In the genomic region with DNA sequence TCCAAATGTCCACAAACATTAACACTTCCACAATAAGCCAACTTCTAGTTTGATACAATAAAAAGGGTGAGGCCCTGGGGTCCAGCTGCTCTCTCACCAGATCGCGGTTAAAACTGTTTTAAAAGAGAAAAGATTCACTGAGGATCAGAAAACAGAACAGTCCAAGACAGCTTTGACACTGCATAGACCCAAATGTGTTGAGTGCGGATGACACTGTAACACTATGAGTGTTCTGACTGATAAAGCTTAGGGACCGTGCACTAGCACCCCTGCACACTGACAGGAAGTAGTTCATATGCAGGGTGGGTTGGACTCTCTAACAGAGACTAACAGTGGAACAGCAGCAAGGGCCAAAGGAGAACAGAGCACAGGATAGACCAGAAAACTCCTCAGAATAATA, we compare ENCODE assay signal across 32 mouse cellular contexts. TPM values are rescaled to one million over a fixed set of nuclear protein-coding genes. Genes with fewer than 3 reads are reported as not detected.
DNase-seq lines count a peak whose midpoint lies in the region; ATAC-seq lines count a peak whose summit lies in the region.
"Had no signal": no experiment of that assay in that cellular context is flagged by ENCODE, and none has a peak within 500 bp of the region (broad histone marks: within the 10 kb centered on the region; RNA-seq: fewer than 3 reads in every experiment).

No protein-coding gene starts in this region.

- no peak for ATAC-seq in hindbrain, embryonic 13.5 days (ENCODE audit: low FRiP score)
- no peak for ATAC-seq in hindbrain, embryonic 16.5 days
- ATAC-seq in liver, embryonic 15.5 days (ENCODE audit: insufficient read depth) = no peak
- ATAC-seq: activated CD4-positive, CD25-positive, alpha-beta regulatory T cell, adult 4 months; forebrain, embryonic 13.5 days; hindbrain, postnatal 0 days; intestine, embryonic 16.5 days had no signal

- H3K27ac ChIP-seq in hindbrain, embryonic 13.5 days = no peak overlapping the region
- H3K27ac ChIP-seq in hindbrain, embryonic 16.5 days (ENCODE audit: low read depth, low read length) = no peak overlapping the region
- H3K27ac ChIP-seq in liver, embryonic 15.5 days (replicated peaks) = 0 out of 2 replicates have a peak overlapping the region, but pooled peaks have one; percentile 16
- H3K27ac ChIP-seq: forebrain, embryonic 13.5 days; hindbrain, embryonic 10.5 days; kidney, postnatal 0 days; neural tube, embryonic 15.5 days; stomach, postnatal 0 days had no signal

- no peaks in the 10 kb centered on the region for H3K27me3 ChIP-seq in hindbrain, embryonic 13.5 days
- no peaks in the 10 kb centered on the region for H3K27me3 ChIP-seq in hindbrain, embryonic 16.5 days (replicated peaks; ENCODE audit: control insufficient read depth, insufficient read depth, low read length)
- no peaks in the 10 kb centered on the region for H3K27me3 ChIP-seq in liver, embryonic 15.5 days
- H3K27me3 ChIP-seq: forebrain, embryonic 13.5 days; neural tube, embryonic 15.5 days had no signal

- H3K9ac ChIP-seq in hindbrain, embryonic 13.5 days = 0 out of 2 replicates have a peak overlapping the region, but pooled peaks have one; percentile 13
- H3K9ac ChIP-seq in hindbrain, embryonic 16.5 days (ENCODE audit: low read depth, low read length) = no peak overlapping the region
- no peak overlapping the region for H3K9ac ChIP-seq in liver, embryonic 15.5 days
- H3K9ac ChIP-seq: forebrain, embryonic 13.5 days; lung, embryonic 14.5 days; neural tube, embryonic 15.5 days had no signal

- no peaks in the 10 kb centered on the region for H3K9me3 ChIP-seq in hindbrain, embryonic 13.5 days
- no peaks in the 10 kb centered on the region for H3K9me3 ChIP-seq in hindbrain, embryonic 16.5 days (ENCODE audit: control insufficient read depth, low read length)
- no peaks in the 10 kb centered on the region for H3K9me3 ChIP-seq in liver, embryonic 15.5 days (replicated peaks)
- H3K9me3 ChIP-seq: forebrain, embryonic 13.5 days; hindbrain, embryonic 10.5 days; neural tube, embryonic 15.5 days had no signal

- peaks cover 16% of the 10 kb centered on the region for H3K36me3 ChIP-seq in hindbrain, embryonic 13.5 days
- H3K36me3 ChIP-seq in hindbrain, embryonic 16.5 days (ENCODE audit: control insufficient read depth, insufficient read depth, low read length) = peaks cover 10% of the 10 kb centered on the region
- peaks cover 5% of the 10 kb centered on the region; the same call in 1 of the 2 replicates for H3K36me3 ChIP-seq in liver, embryonic 15.5 days (replicated peaks)

- DNase-seq in A20 (ENCODE audit: low read depth, low spot score) = peak; percentile 45
- DNase-seq in induced T-regulatory cell, adult 2 months (ENCODE audit: low read depth) = peak; percentile 43
- no peak for DNase-seq in frontal cortex, postnatal 10 days (ENCODE audit: low spot score in 2 of 2)
- DNase-seq in adrenal gland, postnatal 36 days = no peak
- no peak for DNase-seq in heart, adult 18-20 months
- DNase-seq: adrenal gland, adult 2 months; cerebellum, adult 9-10 months; cerebellum, postnatal 36 days; gastrocnemius, adult 2 months; heart, postnatal 14 days; kidney, adult 8-10 months; layer of hippocampus, postnatal 36 days; left cerebral cortex, postnatal 4 days; lung, embryonic 14.5 days; lung, postnatal 14 days; midbrain, embryonic 14.5 days; retina, postnatal 1 day; right cerebral cortex, postnatal 25 days; thymus, adult 2 months; thymus, postnatal 4 days had no signal

- WGBS in hindbrain, embryonic 13.5 days = 92% methylated on average over 4 of the region's 4 CpGs
- 96% methylated on average over 4 of the region's 4 CpGs for WGBS in hindbrain, embryonic 16.5 days
- 19% methylated on average over 4 of the region's 4 CpGs for WGBS in liver, embryonic 15.5 days (ENCODE audit: insufficient replicate concordance)

- no peak overlapping the region for H3K4me2 ChIP-seq in hindbrain, embryonic 13.5 days
- H3K4me2 ChIP-seq in hindbrain, embryonic 16.5 days (ENCODE audit: low read length) = no peak overlapping the region
- H3K4me2 ChIP-seq in liver, embryonic 15.5 days = no peak overlapping the region
- H3K4me2 ChIP-seq: forebrain, embryonic 13.5 days had no signal

- no peak overlapping the region for H3K4me3 ChIP-seq in hindbrain, embryonic 13.5 days
- H3K4me3 ChIP-seq in hindbrain, embryonic 16.5 days (ENCODE audit: low read length) = no peak overlapping the region
- no peak overlapping the region for H3K4me3 ChIP-seq in liver, embryonic 15.5 days (replicated peaks)
- H3K4me3 ChIP-seq: forebrain, embryonic 13.5 days; neural tube, embryonic 15.5 days had no signal

- peaks cover 23% of the 10 kb centered on the region for H3K4me1 ChIP-seq in hindbrain, embryonic 13.5 days (replicated peaks)
- H3K4me1 ChIP-seq in hindbrain, embryonic 16.5 days (ENCODE audit: control insufficient read depth, insufficient read depth, low read depth, low read length) = peaks cover 9% of the 10 kb centered on the region
- peaks cover 32% of the 10 kb centered on the region for H3K4me1 ChIP-seq in liver, embryonic 15.5 days (replicated peaks)

RNA-seq across cellular contexts. Expression of a gene that starts 1.4 kb away (rescaled TPM):
- polyA plus RNA-seq in hindbrain, embryonic 13.5 days (2015; fragmentation: Nextera tagmentation; extraction: Ambion mirVana) = 0.48 and 0.55 TPM in 2 replicates
- polyA plus RNA-seq in hindbrain, embryonic 16.5 days (2015; fragmentation: Nextera tagmentation; extraction: Ambion mirVana) = 0.30 and 0.60 TPM in 2 replicates
- polyA plus RNA-seq in liver, embryonic 15.5 days (2015; fragmentation: Nextera tagmentation; extraction: Ambion mirVana) = 0.21 and 0.28 TPM in 2 replicates
- under 1 TPM; 0.53 to 0.79 TPM for total RNA-seq in adrenal gland, postnatal 36 days (2021)
- total RNA-seq in heart, adult 18-20 months (2021) = under 1 TPM; 0.39 to 0.94 TPM
- polyA plus RNA-seq: adrenal gland, adult 2 months had no signal

RNA-seq across cellular contexts. Expression of a gene that starts 1.4 kb away (rescaled TPM):
- 157 and 162 TPM in 2 replicates for polyA plus RNA-seq in hindbrain, embryonic 13.5 days (2015; fragmentation: Nextera tagmentation; extraction: Ambion mirVana)
- polyA plus RNA-seq in hindbrain, embryonic 16.5 days (2015; fragmentation: Nextera tagmentation; extraction: Ambion mirVana) = 159 and 165 TPM in 2 replicates
- polyA plus RNA-seq in liver, embryonic 15.5 days (2015; fragmentation: Nextera tagmentation; extraction: Ambion mirVana) = 29.4 and 32.4 TPM in 2 replicates
- total RNA-seq in adrenal gland, postnatal 36 days (2021) = 10 to 100 TPM; 47.3 to 54.0 TPM
- total RNA-seq in heart, adult 18-20 months (2021) = 10 to 100 TPM; 25.6 to 26.8 TPM

RNA-seq across cellular contexts. Expression of a gene that starts 21.0 kb away (rescaled TPM):
- 0.30 and 0.31 TPM in 2 replicates for polyA plus RNA-seq in hindbrain, embryonic 13.5 days (2015; fragmentation: Nextera tagmentation; extraction: Ambion mirVana)
- polyA plus RNA-seq in hindbrain, embryonic 16.5 days (2015; fragmentation: Nextera tagmentation; extraction: Ambion mirVana) = 0.81 and 0.84 TPM in 2 replicates
- 27.2 and 30.5 TPM in 2 replicates for polyA plus RNA-seq in liver, embryonic 15.5 days (2015; fragmentation: Nextera tagmentation; extraction: Ambion mirVana)
- total RNA-seq in adrenal gland, postnatal 36 days (2021) = 10 to 100 TPM; 16.4 to 45.3 TPM
- total RNA-seq in heart, adult 18-20 months (2021) = 1 to 10 TPM; 6.2 to 8.7 TPM
- polyA plus RNA-seq: activated CD4-positive, CD25-positive, alpha-beta regulatory T cell, adult 4 months; embryonic facial prominence, embryonic 11.5 days had no signal

Comparison
In these comparisons a context has a peak if more than half of its experiments do, and no peak if none do; other contexts are left out.
1. DNase-seq: peak in A20 (single experiment) and induced T-regulatory cell, adult 2 months (single experiment); none in frontal cortex, postnatal 10 days (0 of 2), adrenal gland, postnatal 36 days (0 of 2) and heart, adult 18-20 months (0 of 2).
2. RNA of a gene that starts 21.0 kb away (polyA plus RNA-seq): 27.2 to 30.5 TPM in liver, embryonic 15.5 days; 0.81 to 0.84 TPM in hindbrain, embryonic 16.5 days and 0.30 to 0.31 TPM in hindbrain, embryonic 13.5 days; every median in the first group is over 10 times any median in the second.